Mouse (Mus musculus) embryonic facial prominence, embryonic 13.5 days (tissue): Measurements from ENCODE around the gene Orai2. TPM values are rescaled to one million over a fixed set of nuclear protein-coding genes. Genes with fewer than 3 reads are reported as not detected.
"Not testable (repeated sequence)": the region's sequence is repeated elsewhere in the genome, so short reads cannot be mapped to it uniquely, and the experiment has no call there.

Source experiments
- ATAC-seq: fragments of 200-750 bp; cut with Nextera tagmentation; 2 replicates; pipeline ENCODE4 v1.8.0; 2017; ENCODE audit warnings: low read depth; ENCODE audit not compliant: insufficient number of reproducible peaks, insufficient read depth, low FRiP score, low TSS enrichment
- H3K27ac ChIP-seq: fragments of 300-500 bp; sonication (generic); 2 replicates; pipeline ENCODE4 v1.5.1; 2015; ENCODE audit warnings: moderate library complexity, mild to moderate bottlenecking, inconsistent platforms
- H3K27me3 ChIP-seq: fragments of 300-500 bp; sonication (generic); 2 replicates; pipeline ENCODE4 v1.6.1; 2015; ENCODE audit warnings: mild to moderate bottlenecking, inconsistent platforms
- H3K36me3 ChIP-seq: fragments of 300-500 bp; sonication (generic); 2 replicates; pipeline ENCODE4 v1.6.1; 2015; ENCODE audit warnings: mild to moderate bottlenecking, inconsistent platforms
- H3K4me1 ChIP-seq: fragments of 300-500 bp; sonication (generic); 2 replicates; pipeline ENCODE4 v1.6.1; 2015; ENCODE audit warnings: inconsistent platforms
- H3K4me2 ChIP-seq: fragments of 300-500 bp; sonication (generic); 2 replicates; pipeline ENCODE4 v1.6.1; 2015; ENCODE audit warnings: moderate library complexity, mild to moderate bottlenecking, inconsistent platforms
- H3K4me3 ChIP-seq: fragments of 300-500 bp; sonication (generic); 2 replicates; pipeline ENCODE4 v1.5.1; 2015; ENCODE audit warnings: mild to moderate bottlenecking, inconsistent platforms
- H3K9ac ChIP-seq: fragments of 300-500 bp; sonication (generic); 2 replicates; pipeline ENCODE4 v1.6.1; 2015; ENCODE audit warnings: mild to moderate bottlenecking, inconsistent platforms
- H3K9me3 ChIP-seq: fragments of 300-500 bp; sonication (generic); 2 replicates; pipeline ENCODE4 v1.6.1; 2016; ENCODE audit warnings: inconsistent platforms
- WGBS: fragments of 180-500 bp; shearing (Covaris S2); methylation state at CpG from one replicate; pipeline ENCODE4 v1.1.7; 2015; ENCODE audit warnings: mixed read lengths; 5-methylcytosine and 5-hydroxymethylcytosine counted together
- microRNA-seq: library from miRNA; unstranded; fragments of <30 nt; microRNA quantifications from one replicate; pipeline ENCODE4, GENCODE M21; 2016
- polyA plus RNA-seq: library from polyadenylated mRNA; unstranded; fragments of >200 nt; fragmentation: Nextera tagmentation; extraction: Ambion mirVana; gene quantifications from 2 replicates; pipeline ENCODE4 v1.2.1, GENCODE M21; 2015

The Orai2 gene
- polyA plus RNA-seq, 1 experiment from 2014 or later = 13.3 TPM

GRCm38 (mm10) chr5:136115891-136116783, 54.4 kb downstream of the Orai2 start, which contains the start of gene Polr2j:
Gene Polr2j (plus strand): TSS chr5:136116631.
- Histone ChIP-seq H3K36me3 (peaks cover 21% of the 10 kb centered on the region), H3K4me2 (peak within 1 kb of the TSS; percentile 90), H3K9ac (peak within 1 kb of the TSS; percentile 93), H3K27me3 (no peaks in the 10 kb centered on the region), H3K27ac (peak within 1 kb of the TSS; percentile 64; the same call in 1 of the 2 replicates), H3K4me1 (peaks cover 21% of the 10 kb centered on the region), H3K9me3 (no peaks in the 10 kb centered on the region), H3K4me3 (peak within 1 kb of the TSS; percentile 96)
- peak; percentile 86 for ATAC-seq
- WGBS = 3% methylated on average over 42 of the region's 42 CpGs

DNA sequence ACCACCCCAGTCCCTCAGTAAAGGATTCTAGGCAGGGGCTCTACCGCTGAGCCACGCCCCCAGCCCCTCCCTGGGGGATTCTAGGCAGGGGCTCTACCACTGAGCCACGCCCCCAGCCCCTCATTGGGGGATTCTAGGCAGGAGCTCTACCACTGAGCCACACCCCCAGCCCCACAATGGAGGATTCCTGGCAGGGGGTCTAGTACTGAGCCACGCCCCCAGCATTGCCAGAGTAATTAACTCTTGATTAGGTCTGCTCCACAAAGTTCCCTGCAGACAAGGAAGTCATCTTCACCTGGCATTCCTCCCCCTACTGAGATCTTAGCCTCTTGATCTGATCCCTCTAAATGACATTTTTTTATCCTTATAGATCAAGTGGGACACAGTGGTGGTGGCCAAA, 57.0 kb downstream of the Orai2 start:
- not testable (repeated sequence) for H3K27ac ChIP-seq, H3K4me2 ChIP-seq, ATAC-seq, H3K36me3 ChIP-seq, H3K9ac ChIP-seq, H3K9me3 ChIP-seq, H3K27me3 ChIP-seq, H3K4me3 ChIP-seq
- peaks cover 21% of the 10 kb centered on the region for H3K4me1 ChIP-seq
- 44% methylated on average over 4 of the region's 4 CpGs for WGBS

DNA sequence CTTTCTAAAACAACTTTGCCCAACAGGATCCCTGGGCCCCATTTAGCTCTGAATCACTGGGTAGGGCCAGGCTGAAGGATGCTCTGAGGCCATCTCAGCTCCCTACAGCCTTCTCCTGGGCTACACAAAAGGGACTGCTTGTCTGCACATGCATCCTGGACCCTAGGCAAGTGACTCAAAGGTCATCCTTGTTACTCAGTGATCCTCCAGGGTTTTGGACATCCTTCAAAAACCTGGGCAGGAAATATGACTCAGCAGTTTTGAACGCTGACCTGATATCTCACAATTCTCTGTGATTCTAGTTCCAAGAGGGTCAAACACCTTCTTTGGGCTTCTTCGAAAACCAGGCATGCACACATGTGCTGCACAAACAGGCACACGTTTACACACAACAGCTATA, 61.5 kb downstream of the Orai2 start:
- no peaks in the 10 kb centered on the region for H3K4me1 ChIP-seq
- peaks cover 5% of the 10 kb centered on the region; the same call in 1 of the 2 replicates for H3K36me3 ChIP-seq
- no peak overlapping the region for H3K4me3 ChIP-seq
- H3K9me3 ChIP-seq = no peaks in the 10 kb centered on the region
- no peak for ATAC-seq
- H3K27me3 ChIP-seq = no peaks in the 10 kb centered on the region
- 71% methylated on average over 3 of the region's 3 CpGs for WGBS
- H3K9ac ChIP-seq = no peak overlapping the region
- no peak overlapping the region for H3K27ac ChIP-seq
- no peak overlapping the region for H3K4me2 ChIP-seq

GRCm38 (mm10) chr5:136108486-136108885, 62.0 kb downstream of the Orai2 start:
- no peak overlapping the region for H3K27ac ChIP-seq
- no peak overlapping the region for H3K9ac ChIP-seq
- peaks cover 5% of the 10 kb centered on the region; the same call in 1 of the 2 replicates for H3K36me3 ChIP-seq
- H3K9me3 ChIP-seq = no peaks in the 10 kb centered on the region
- no peak overlapping the region for H3K4me2 ChIP-seq
- no peak overlapping the region for H3K4me3 ChIP-seq
- H3K4me1 ChIP-seq = no peaks in the 10 kb centered on the region
- WGBS = 44% methylated on average over 2 of the region's 2 CpGs
- H3K27me3 ChIP-seq = peaks cover 4% of the 10 kb centered on the region; the same call in 1 of the 2 replicates
- no peak for ATAC-seq

- Histone ChIP-seq H3K27me3 (peaks cover 31% of the 10 kb centered on the region), H3K27ac (no peak overlapping the region), H3K4me2 (no peak overlapping the region), H3K9me3 (no peaks in the 10 kb centered on the region), H3K9ac (no peak overlapping the region), H3K4me1 (peaks cover 9% of the 10 kb centered on the region), H3K4me3 (no peak overlapping the region), H3K36me3 (peaks cover 5% of the 10 kb centered on the region; the same call in 1 of the 2 replicates)
- WGBS = 89% methylated on average over 5 of the region's 5 CpGs
- no peak for ATAC-seq
These were observed 66.0 kb downstream of the Orai2 start for GRCm38 (mm10) chr5:136104511-136104910.

DNA sequence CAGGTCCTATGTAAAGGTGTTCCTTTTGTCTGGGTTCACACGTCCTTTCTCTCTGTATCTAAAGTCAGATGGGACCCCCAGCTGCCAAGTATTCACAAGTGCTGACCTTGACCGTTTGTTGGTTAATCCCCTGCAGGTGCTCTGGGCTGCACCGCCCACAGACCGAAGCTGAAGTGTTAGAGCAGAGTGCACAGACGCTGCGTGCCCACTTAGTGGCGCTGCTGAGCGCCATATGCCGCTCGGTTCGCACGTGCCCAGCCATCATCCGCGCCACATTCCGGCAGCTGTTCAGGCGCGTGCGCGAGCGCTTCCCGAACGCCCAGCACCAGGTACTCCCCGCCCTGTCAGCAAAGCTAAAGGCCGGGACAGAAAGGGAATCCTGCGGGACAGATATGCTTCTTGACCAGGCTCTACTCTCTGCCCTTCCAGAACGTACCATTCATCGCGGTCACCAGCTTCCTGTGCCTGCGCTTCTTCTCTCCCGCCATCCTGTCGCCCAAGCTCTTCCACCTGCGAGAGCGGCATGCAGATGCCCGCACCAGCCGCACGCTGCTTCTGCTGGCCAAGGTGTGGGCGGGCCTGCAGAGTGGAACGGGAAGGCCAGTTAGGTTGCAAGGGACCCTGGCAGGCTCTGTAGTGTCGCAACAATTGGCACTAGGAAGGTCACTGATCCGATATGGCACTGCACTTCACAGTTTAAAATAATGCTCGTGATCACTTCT, 68.3 kb downstream of the Orai2 start:
- 7% methylated on average over 41 of the region's 41 CpGs for WGBS
- ATAC-seq = no peak
- Histone ChIP-seq H3K36me3 (peaks cover 5% of the 10 kb centered on the region; the same call in 1 of the 2 replicates), H3K4me2 (peak overlapping the region; percentile 67), H3K4me1 (peaks cover 9% of the 10 kb centered on the region), H3K9me3 (no peaks in the 10 kb centered on the region), H3K27me3 (peaks cover 31% of the 10 kb centered on the region), H3K9ac (peak overlapping the region; percentile 67), H3K27ac (no peak overlapping the region), H3K4me3 (peak overlapping the region; percentile 35)

- H3K36me3 ChIP-seq = no peaks in the 10 kb centered on the region; the same call in 1 of the 2 replicates
- H3K9me3 ChIP-seq = no peaks in the 10 kb centered on the region
- H3K4me3 ChIP-seq = no peak overlapping the region
- no peak overlapping the region for H3K9ac ChIP-seq
- H3K27ac ChIP-seq = no peak overlapping the region
- ATAC-seq = no peak
- WGBS = 86% methylated on average over 10 of the region's 10 CpGs
- peaks cover 27% of the 10 kb centered on the region for H3K27me3 ChIP-seq
- peaks cover 9% of the 10 kb centered on the region for H3K4me1 ChIP-seq
- H3K4me2 ChIP-seq = no peak overlapping the region
These were observed 72.0 kb downstream of the Orai2 start for GRCm38 (mm10) chr5:136098536-136098935.

Small RNA genes lying within 50 kb of the gene (microRNA-seq; reads per million reads assigned to microRNA genes)
- 0.55 reads per million for gene Mir7035

Other genes with a start within 250 kb of the Orai2 start
- 164 and 178 TPM in 2 replicates for gene Ywhag, start 236.1 kb downstream of the Orai2 start, polyA plus RNA-seq
- 3.9 TPM in 2 replicates for gene Ssc4d, start 196.2 kb downstream of the Orai2 start, polyA plus RNA-seq
- gene Zp3, start 190.6 kb downstream of the Orai2 start, polyA plus RNA-seq = not detected in 2 replicates
- 31.0 and 34.8 TPM in 2 replicates for gene Dtx2, start 175.9 kb downstream of the Orai2 start, polyA plus RNA-seq
- 0.06 and 0.29 TPM in 2 replicates for gene Upk3b, start 132.2 kb downstream of the Orai2 start, polyA plus RNA-seq
- gene Upk3bl, start 116.2 kb downstream of the Orai2 start, polyA plus RNA-seq = 6.2 and 6.3 TPM in 2 replicates
- 10.8 and 12.7 TPM in 2 replicates for gene Rasa4, start 86.8 kb downstream of the Orai2 start, polyA plus RNA-seq
- 218 and 243 TPM in 2 replicates for gene Polr2j, start 54.1 kb downstream of the Orai2 start, polyA plus RNA-seq
- 41.7 and 42.1 TPM in 2 replicates for gene Lrwd1, start 34.6 kb downstream of the Orai2 start, polyA plus RNA-seq
- 26.1 and 27.1 TPM in 2 replicates for gene Alkbh4, start 34.6 kb downstream of the Orai2 start, polyA plus RNA-seq
- 53.0 and 57.5 TPM in 2 replicates for gene Prkrip1, start 28.2 kb upstream of the Orai2 start, polyA plus RNA-seq
- 7.9 and 8.0 TPM in 2 replicates for gene Sh2b2, start 75.8 kb upstream of the Orai2 start, polyA plus RNA-seq